Mouse (Mus musculus) neural tube, embryonic 12.5 days (tissue): ENCODE results near the gene Magix. TPM values are rescaled to one million over a fixed set of nuclear protein-coding genes. Genes with fewer than 3 reads are reported as not detected.

Experiments used
- ATAC-seq: fragments of 200-750 bp; cut with Nextera tagmentation; 2 replicates; pipeline ENCODE4 v1.8.0; 2017; ENCODE audit warnings: low read depth, mild to moderate bottlenecking, moderate TSS enrichment, moderate library complexity; ENCODE audit not compliant: low FRiP score
- H3K27ac ChIP-seq: fragments of 300-500 bp; sonication (generic); 2 replicates; pipeline ENCODE4 v1.5.1; 2016
- H3K27me3 ChIP-seq: fragments of 300-500 bp; sonication (generic); replicated peaks from 2 replicates; pipeline ENCODE4 v1.6.1; 2016; ENCODE audit warnings: mild to moderate bottlenecking
- H3K36me3 ChIP-seq: fragments of 300-500 bp; sonication (generic); 2 replicates; pipeline ENCODE4 v1.6.1; 2016; ENCODE audit warnings: mild to moderate bottlenecking
- H3K4me1 ChIP-seq: fragments of 300-500 bp; sonication (generic); 2 replicates; pipeline ENCODE4 v1.6.1; 2016
- H3K4me2 ChIP-seq: fragments of 300-500 bp; sonication (generic); replicated peaks from 2 replicates; pipeline ENCODE4 v1.6.1; 2016; ENCODE audit warnings: mild to moderate bottlenecking
- H3K4me3 ChIP-seq: fragments of 300-500 bp; sonication (generic); 2 replicates; pipeline ENCODE4 v1.5.1; 2016
- H3K9ac ChIP-seq: fragments of 300-500 bp; sonication (generic); 2 replicates; pipeline ENCODE4 v1.6.1; 2016; ENCODE audit warnings: mild to moderate bottlenecking
- H3K9me3 ChIP-seq: fragments of 300-500 bp; sonication (generic); 2 replicates; pipeline ENCODE4 v1.6.1; 2016; ENCODE audit warnings: mild to moderate bottlenecking
- WGBS: fragments of 180-500 bp; shearing (Covaris S2); methylation state at CpG from one replicate; pipeline ENCODE4 v1.1.7; 2016; 5-methylcytosine and 5-hydroxymethylcytosine counted together
- polyA plus RNA-seq: library from polyadenylated mRNA; unstranded; fragments of >200 nt; fragmentation: Nextera tagmentation; extraction: Ambion mirVana; gene quantifications from 2 replicates; pipeline ENCODE4 v1.2.1, GENCODE M21; 2016

The Magix gene
- polyA plus RNA-seq, 1 experiment from 2014 or later: not detected

DNA sequence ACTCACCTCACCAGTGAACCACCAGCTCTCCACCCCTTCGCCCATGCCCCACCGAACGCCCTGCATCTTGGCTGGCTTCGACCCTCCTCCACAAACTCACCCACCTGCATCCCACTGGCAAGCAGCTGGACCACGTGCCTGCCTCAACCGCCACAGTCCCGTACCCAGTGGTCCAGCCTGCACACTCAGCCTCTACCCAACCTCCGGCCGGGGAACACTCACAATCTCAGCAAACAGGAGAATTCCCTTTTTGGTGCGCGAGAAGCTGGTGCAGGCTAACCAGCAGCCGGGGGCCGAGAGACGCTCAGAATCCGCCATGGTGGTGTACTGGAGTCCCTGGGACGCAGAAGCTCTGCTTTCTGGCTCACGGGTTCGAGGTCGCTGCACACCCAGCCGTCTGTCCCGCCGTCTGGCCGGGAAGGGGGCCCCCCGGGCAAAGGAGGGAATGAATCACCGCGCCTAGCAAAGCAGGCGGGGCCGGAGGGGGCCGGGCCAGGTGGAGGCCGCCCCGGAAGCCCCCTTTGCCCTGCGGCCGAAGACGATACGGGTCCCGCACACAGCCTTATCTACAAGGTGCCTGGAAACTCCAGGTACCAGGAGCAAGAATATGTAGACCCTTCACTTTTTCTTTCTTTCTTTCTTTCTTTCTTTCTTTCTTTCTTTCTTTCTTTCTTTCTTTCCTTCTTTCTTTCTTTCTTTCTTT, 10.0 kb downstream of the Magix start, which contains the start of gene Plp2:
TSS of gene Plp2 (minus strand) at position 470 of the 703 bp plus-strand sequence.
- Histone ChIP-seq H3K9me3 (no peaks in the 10 kb centered on the region), H3K36me3 (no peaks in the 10 kb centered on the region), H3K27ac (no peak within 1 kb of the TSS), H3K27me3 (no peaks in the 10 kb centered on the region), H3K9ac (0 out of 2 replicates have a peak within 1 kb of the TSS, but pooled peaks have one; percentile 26), H3K4me2 (peak within 1 kb of the TSS; percentile 57), H3K4me1 (no peaks in the 10 kb centered on the region), H3K4me3 (peak within 1 kb of the TSS; percentile 36)
- whole genome bisulfite sequencing: 19% methylated on average over 36 of the region's 36 CpGs
- ATAC-seq: peak; percentile 67

DNA sequence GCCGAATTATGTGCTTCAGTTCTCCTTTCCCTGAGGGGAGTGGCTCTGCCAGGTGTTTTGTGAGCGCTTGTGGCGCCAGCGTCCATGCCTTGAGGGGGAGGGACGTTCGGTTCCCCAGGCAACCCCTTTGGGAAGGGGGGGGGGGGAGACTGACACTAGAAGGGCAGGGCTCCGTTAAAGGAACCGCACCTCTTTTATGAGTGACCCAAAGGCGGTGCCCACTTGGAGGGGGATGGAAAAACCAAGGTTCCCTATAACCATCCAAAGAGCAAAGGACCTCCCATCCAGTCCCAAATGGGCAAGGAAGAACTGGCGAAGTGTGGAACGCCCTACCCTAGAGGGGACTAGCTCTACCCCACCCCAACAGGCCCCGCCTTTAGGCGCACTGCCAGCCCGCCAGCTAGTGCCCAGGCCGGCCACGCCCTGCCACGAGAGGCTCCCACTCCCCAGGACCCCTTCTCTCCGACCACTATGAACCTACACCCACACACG, 10.6 kb downstream of the Magix start:
- no peak overlapping the region for H3K27ac ChIP-seq
- no peaks in the 10 kb centered on the region for H3K9me3 ChIP-seq
- peak; percentile 82 for ATAC-seq
- 0 out of 2 replicates have a peak overlapping the region, but pooled peaks have one; percentile 26 for H3K9ac ChIP-seq
- WGBS: 23% methylated on average over 18 of the region's 19 CpGs
- no peaks in the 10 kb centered on the region for H3K36me3 ChIP-seq
- peak overlapping the region; percentile 57 for H3K4me2 ChIP-seq
- no peaks in the 10 kb centered on the region for H3K27me3 ChIP-seq
- H3K4me1 ChIP-seq: no peaks in the 10 kb centered on the region
- peak overlapping the region; percentile 36 for H3K4me3 ChIP-seq

DNA sequence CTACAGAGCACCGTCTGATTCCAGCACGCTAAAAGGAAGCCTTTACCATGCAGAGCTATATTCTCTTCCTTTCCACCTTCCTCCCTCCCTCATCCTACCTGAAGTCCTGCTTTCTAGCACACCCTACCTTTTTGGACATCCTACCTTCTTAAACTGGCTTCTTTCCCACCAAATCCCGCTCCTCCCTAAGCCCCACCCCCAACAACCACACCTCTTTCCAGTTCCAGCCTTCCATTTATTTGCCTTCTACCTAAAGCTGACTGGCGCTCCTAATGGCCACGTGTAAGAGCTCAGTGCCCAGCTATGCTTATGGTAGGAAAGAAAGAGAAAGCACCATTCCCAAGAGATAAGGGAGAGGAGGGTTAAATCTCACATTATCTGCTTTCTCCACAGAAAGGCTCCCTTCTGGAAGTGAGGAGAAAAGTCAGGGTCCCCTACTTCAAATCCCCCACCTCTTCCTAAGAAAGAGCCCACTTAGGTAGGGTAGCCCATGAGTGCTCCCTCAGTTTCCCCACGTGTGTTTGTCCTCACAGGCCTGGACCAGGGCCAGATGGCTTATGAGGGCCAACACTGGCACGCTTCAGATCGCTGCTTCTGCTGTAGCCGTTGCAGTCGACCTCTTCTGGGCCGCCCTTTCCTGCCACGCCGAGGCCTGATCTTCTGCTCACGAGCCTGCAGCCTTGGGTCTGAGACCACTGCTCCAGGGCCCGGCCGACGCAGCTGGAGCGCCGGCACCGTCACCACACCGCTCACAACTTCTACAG, 15.1 kb downstream of the Magix start:
- Histone ChIP-seq H3K9me3 (no peaks in the 10 kb centered on the region), H3K36me3 (no peaks in the 10 kb centered on the region), H3K27ac (no peak overlapping the region), H3K4me1 (no peaks in the 10 kb centered on the region), H3K4me3 (no peak overlapping the region), H3K27me3 (no peaks in the 10 kb centered on the region), H3K4me2 (no peak overlapping the region), H3K9ac (no peak overlapping the region)
- no peak for ATAC-seq
- WGBS: 82% methylated on average over 21 of the region's 21 CpGs

DNA sequence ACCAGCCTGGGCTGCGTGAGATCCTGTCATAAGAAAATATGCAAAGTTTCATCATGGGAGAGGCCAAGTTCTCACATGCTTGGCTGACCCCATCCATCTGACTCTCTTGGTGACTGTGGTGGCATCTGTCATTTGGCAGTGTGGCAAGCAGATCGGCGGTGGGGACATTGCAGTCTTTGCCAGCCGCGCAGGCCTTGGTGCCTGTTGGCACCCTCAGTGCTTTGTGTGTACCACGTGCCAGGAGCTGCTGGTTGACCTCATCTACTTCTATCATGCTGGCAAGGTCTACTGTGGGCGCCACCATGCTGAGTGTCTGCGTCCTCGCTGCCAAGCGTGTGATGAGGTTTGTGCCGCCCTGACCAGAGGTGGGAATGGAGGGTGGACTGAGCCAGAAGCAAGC, 16.3 kb downstream of the Magix start:
- ATAC-seq: no peak

DNA sequence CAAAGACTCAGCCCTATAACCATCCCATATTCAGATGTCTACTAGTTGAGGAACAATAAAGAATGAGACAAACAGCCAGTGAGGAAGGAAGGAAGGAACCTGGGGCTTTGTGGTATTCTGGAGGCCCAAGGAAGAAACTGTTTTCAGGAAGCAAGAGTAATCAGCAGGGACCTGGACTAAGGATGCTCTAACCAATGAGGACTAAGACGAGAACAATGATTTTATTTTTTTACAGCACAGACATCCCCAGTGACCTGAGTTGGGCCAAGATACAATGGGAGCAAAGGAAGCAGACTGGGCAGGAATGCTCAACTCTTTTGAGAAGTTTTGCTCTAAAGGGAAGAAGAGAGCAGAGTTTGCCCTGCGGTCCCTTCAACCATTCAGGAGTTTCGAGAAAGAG, 18.1 kb downstream of the Magix start:
- Histone ChIP-seq H3K4me2 (no peak overlapping the region), H3K27ac (no peak overlapping the region), H3K27me3 (no peaks in the 10 kb centered on the region), H3K9me3 (no peaks in the 10 kb centered on the region), H3K36me3 (no peaks in the 10 kb centered on the region), H3K9ac (no peak overlapping the region), H3K4me3 (no peak overlapping the region), H3K4me1 (no peaks in the 10 kb centered on the region)
- WGBS: 53% methylated on average over 3 of the region's 3 CpGs
- no peak for ATAC-seq

More for the DNA sequence above, 16.3 kb downstream of the Magix start:
- Histone ChIP-seq H3K36me3 (no peaks in the 10 kb centered on the region), H3K4me3 (no peak overlapping the region), H3K4me2 (no peak overlapping the region), H3K27ac (no peak overlapping the region), H3K4me1 (no peaks in the 10 kb centered on the region), H3K27me3 (no peaks in the 10 kb centered on the region), H3K9ac (no peak overlapping the region), H3K9me3 (no peaks in the 10 kb centered on the region)
- 91% methylated on average over 11 of the region's 11 CpGs for WGBS

DNA sequence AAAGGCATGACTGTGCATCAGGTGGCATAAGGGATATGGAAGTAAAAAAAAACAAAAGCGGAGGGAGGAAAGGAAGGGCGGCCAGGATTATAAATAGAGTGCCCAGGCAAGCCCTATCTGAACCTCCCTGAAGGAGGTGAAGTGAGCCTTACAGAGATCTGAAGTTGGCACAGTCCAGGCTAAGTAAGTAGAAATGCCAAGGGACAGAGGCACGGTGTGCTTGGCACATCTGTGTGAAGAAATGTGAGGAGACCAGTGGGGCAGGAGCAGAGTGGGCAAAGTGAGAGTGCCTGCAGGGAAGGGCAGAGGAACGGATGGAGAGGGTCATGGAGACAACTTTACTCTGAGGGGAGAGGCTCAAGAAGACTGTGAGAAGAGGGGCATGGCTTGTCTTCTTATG, 20.0 kb downstream of the Magix start:
- Histone ChIP-seq H3K27ac (no peak overlapping the region), H3K27me3 (no peaks in the 10 kb centered on the region), H3K4me2 (no peak overlapping the region), H3K36me3 (no peaks in the 10 kb centered on the region), H3K9me3 (no peaks in the 10 kb centered on the region), H3K4me3 (no peak overlapping the region), H3K9ac (no peak overlapping the region), H3K4me1 (no peaks in the 10 kb centered on the region)
- ATAC-seq: no peak
- 83% methylated on average over 4 of the region's 4 CpGs for WGBS

DNA sequence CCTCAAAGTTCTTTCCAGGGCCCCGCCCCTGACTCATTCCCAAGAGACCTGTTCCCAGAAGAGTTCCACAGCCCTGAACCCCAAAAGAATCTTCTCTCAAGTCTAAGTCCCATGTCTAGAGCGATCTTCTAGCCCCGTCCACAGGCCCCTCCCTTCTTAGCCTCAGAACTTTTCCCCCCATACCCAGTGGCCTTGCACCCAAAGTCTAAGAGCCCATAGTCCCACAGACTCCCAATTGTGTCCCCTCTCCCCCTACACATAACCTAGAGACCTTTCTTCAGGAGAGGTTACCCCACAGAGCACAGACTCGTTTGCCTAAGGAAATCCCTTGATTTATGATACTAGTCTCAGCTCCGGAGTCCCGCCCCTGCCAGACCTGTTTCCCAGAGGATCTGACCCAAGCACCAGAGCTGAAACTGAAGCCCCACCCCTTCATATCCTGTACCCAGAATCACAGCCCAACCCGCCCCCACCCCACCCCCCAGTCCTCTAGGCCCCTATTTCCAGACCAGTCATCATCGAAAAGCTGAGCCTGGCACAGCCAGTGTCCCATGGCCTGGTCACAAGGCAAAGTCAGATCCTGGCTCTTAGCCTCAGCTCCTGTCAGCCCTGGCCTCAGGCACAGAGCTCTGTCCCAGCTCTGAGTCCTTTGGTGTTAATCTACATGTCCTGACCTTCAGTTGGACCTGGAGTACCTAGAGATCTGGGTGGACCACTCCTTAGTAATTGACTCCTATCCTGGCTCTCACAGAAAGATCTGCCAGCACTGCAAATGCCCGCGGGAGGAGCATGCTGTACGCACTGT, 22.1 kb downstream of the Magix start:
- Histone ChIP-seq H3K27me3 (no peaks in the 10 kb centered on the region), H3K4me3 (no peak overlapping the region), H3K9me3 (no peaks in the 10 kb centered on the region), H3K36me3 (no peaks in the 10 kb centered on the region), H3K4me2 (peak overlapping the region; percentile 50), H3K27ac (no peak overlapping the region), H3K9ac (no peak overlapping the region), H3K4me1 (no peaks in the 10 kb centered on the region)
- no peak for ATAC-seq
- 54% methylated on average over 11 of the region's 11 CpGs for WGBS

DNA sequence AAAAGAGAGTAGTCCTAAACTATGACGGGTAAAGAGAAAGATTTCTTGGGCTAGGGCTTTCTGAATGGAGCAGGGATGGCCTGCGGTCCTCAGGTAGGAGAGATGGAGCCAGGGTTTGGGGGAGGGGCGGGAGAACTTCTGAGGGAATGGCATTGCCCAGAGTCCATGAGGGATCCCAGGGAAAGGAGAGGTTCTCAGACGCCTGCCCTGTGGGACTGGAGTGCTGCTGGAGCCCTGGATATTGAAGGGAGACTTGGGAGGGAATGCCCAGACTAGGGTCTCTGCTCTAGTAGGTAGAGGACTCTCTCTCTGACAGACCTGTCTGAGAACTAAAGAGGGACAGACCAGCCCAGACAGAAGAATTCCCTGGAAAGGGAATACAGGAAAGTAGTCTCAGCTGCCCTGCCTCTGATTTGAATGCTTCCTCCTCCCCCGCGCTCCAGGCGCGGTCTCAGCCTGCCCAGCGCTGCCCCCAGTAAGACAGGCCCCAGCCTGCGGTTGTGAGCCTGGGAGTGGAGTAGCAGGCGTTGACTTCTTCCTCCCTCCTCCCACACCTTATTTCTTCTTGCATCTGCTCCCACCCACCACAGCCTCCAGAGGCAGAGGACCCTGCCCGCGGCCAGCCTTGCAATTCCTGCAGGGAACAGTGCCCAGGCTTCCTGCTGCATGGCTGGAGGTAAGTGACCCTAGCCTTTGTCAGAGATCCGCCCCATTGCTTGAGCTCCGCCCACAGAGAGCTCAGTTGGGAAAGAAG, 22.8 kb downstream of the Magix start:
- H3K9ac ChIP-seq: no peak overlapping the region
- no peaks in the 10 kb centered on the region for H3K27me3 ChIP-seq
- no peaks in the 10 kb centered on the region for H3K36me3 ChIP-seq
- peak overlapping the region; percentile 50 for H3K4me2 ChIP-seq
- H3K9me3 ChIP-seq: no peaks in the 10 kb centered on the region
- 0 out of 2 replicates have a peak, but pooled peaks have one; percentile 17 for ATAC-seq
- no peak overlapping the region for H3K27ac ChIP-seq
- H3K4me1 ChIP-seq: no peaks in the 10 kb centered on the region
- H3K4me3 ChIP-seq: no peak overlapping the region
- WGBS: 16% methylated on average over 15 of the region's 15 CpGs

DNA sequence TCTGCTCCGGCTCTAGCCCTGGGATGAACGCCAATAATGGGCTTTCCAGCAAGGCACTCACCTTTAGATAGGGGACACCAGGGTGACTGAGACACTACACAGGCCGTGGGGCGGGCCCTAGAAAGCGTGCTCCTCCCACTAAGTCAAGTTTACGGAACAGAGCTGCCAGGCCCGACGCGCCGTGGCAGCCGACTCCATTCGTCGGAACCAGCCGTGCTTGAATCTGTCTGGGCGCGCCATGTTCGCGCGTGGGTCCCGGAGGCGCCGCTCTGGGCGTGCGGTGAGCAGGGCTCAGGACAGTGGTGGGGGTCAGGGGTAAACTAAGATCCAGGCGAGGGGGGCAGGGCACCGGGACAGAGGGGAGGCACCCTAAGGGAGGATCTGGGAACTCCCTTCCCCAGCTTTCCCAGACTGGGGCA, 23.8 kb downstream of the Magix start, which contains the start of gene Prickle3:
TSS of gene Prickle3 (plus strand) at position 40 of the 419 bp plus-strand sequence.
- Histone ChIP-seq H3K27me3 (no peaks in the 10 kb centered on the region), H3K9ac (no peak within 1 kb of the TSS), H3K36me3 (no peaks in the 10 kb centered on the region), H3K27ac (no peak within 1 kb of the TSS), H3K9me3 (no peaks in the 10 kb centered on the region), H3K4me2 (peak within 1 kb of the TSS; percentile 50), H3K4me3 (peak within 1 kb of the TSS; percentile 22), H3K4me1 (no peaks in the 10 kb centered on the region)
- WGBS: 15% methylated on average over 26 of the region's 26 CpGs
- ATAC-seq: no peak

DNA sequence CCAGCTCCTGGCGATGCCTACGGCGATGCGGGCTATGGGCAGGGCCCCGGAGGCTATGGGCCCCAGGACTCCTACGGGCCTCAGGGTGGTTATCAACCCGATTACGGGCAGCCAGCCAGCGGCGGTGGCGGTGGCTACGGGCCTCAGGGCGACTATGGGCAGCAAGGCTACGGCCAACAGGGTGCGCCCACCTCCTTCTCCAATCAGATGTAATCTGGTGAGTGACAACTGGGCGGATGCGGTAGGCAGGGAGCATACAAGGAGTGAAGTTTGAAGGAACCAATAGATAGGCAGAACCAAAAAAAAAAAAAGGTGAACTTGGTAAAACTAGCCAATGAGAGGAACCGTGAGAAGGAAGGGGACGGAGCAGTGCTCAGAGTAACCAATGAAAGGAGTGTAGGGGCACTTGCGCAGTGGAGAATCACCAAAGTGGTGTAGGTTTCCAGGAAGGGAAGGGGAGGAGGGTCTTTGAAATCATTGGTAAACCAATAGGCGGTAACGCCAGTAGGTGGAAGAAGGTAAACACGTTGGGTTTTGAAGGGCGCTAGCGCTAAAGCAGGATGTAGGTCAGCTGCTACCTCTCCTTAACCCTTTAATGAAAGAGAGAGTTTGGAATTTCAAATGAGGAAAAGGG, 32.3 kb downstream of the Magix start:
- H3K36me3 ChIP-seq: no peaks in the 10 kb centered on the region
- no peaks in the 10 kb centered on the region for H3K4me1 ChIP-seq
- ATAC-seq: peak; percentile 97
- H3K4me2 ChIP-seq: peak overlapping the region; percentile 56
- 0 out of 2 replicates have a peak overlapping the region, but pooled peaks have one; percentile 42 for H3K9ac ChIP-seq
- no peaks in the 10 kb centered on the region for H3K27me3 ChIP-seq
- H3K27ac ChIP-seq: no peak overlapping the region
- WGBS: 12% methylated on average over 25 of the region's 25 CpGs
- peak overlapping the region; percentile 32 for H3K4me3 ChIP-seq
- H3K9me3 ChIP-seq: no peaks in the 10 kb centered on the region

DNA sequence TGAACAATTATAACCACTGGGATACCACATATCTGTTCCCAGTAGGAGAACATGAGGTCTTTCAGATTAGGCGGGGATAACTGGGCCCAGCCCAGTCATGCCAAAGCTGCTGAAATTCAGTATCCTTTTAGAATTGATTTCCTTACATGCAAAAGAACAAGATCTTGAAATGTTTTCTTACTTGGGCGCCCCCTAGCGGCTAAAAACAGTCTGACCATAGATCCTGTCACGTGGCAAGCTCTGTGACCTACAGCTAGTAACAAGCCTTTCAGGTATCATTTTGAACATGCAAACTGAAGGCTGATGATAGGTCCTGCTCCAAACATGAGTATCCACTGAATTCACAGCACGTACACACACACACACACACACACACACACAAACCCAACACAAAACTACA, 35.7 kb downstream of the Magix start:
- no peak overlapping the region for H3K9ac ChIP-seq
- WGBS: 14% methylated on average over 5 of the region's 5 CpGs
- no peak for ATAC-seq

More for the DNA sequence above, 35.7 kb downstream of the Magix start:
- Histone ChIP-seq H3K27ac (no peak overlapping the region), H3K9me3 (no peaks in the 10 kb centered on the region), H3K4me2 (no peak overlapping the region), H3K4me3 (no peak overlapping the region), H3K27me3 (no peaks in the 10 kb centered on the region), H3K4me1 (0 out of 2 replicates have a peak, but pooled peaks cover 5% of the 10 kb centered on the region), H3K36me3 (no peaks in the 10 kb centered on the region)
